Mouse (Mus musculus) adrenal gland, postnatal 10 days (tissue): ENCODE measurements around the gene C330007P06Rik. TPM values are rescaled to one million over a fixed set of nuclear protein-coding genes. Genes with fewer than 3 reads are reported as not detected.

Experiments
- DNase-seq: peaks from one replicate; pipeline ENCODE4 v3.0.0; 2021; ENCODE audit warnings: mixed read lengths
- total RNA-seq, 2 experiments: library from RNA; stranded (reverse); gene quantifications; 2 replicates each; pipeline ENCODE4 v1.2.3; 2021

Gene C330007P06Rik
- total RNA-seq, 2 experiments from 2014 or later, result 41.0 to 46.1 TPM

DNA sequence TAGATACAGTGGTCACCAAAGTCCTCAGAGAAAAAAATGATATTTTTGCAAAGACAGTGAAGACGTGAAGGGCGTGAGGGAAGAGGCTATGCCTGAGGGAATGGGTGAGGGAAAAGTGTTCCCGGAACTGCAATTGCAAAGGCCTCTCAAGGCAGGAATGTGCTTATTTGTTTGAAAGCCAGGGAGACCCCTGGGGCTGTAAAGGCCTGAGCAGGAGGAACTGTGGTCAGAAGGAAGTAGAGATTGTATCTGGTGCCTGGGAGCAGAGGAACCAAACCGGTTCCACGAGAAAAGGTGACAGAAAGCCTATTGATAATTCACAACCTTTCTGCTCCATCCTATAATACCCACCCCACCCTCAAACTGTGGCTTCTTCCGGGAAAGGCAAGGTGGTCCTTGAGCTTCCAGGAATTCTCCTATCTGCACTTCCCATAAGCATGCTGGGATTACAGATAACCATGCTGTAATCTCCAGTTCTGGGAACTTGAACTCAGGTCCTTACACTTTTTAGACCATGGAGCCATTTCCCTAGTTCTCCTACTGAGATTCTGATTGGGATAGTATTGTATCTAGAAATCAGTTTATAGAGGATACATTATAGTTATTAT is 36.7 kb downstream of the C330007P06Rik start:
- DNase-seq, result no peak

DNA sequence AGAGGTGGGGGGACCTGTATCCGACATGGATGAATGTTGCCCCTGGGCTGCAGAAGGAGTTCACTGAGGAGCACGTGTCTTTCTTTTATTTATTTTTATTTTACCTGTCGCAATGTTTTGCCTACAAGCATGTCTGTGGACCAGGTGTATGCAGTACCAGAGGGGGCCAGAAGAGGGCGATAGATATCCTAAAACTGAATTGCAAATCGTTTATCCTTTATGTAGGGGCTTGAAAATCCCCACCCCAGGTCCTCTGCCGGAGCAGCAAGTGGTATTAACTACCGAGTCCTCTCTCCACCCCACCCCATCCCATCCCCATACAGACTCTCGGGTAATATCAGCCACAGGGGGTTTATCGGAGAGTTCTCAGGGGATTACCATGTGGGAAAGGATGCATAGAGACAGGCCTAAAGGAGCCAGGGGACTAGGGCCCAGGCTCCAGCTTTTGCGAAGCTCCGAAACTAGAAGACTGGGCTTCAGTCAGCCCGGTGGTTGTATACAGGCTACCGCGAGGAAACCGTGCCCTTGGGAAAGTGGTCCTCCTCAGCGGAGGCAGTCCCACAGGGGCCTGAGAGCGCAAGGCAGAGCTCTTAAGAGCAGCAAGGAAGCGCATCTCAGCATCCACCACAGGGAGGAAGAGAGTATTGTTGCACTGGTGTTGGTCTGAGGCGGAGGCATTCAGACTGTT is 40.4 kb downstream of the C330007P06Rik start:
- peak; percentile 79 for DNase-seq

DNA sequence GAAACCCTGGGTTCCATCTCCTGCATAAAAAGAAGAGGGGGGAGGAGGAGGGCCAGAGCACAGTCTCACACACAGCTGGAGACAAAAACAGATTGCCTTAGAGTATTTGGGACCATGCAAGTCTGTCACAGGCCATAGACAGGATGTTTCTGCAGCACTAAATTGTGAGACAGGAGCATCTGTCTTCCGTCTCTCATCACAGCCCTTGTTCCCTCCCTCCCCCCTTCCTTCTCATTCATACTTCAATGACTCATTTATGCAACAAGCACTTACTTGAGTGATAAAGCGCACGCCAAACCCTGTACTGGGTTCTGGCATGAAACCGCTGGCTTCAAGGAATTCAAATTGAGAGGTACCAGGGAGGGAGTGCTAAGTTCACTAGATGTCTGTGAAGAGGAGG is 42.3 kb downstream of the C330007P06Rik start:
- no peak for DNase-seq

DNA sequence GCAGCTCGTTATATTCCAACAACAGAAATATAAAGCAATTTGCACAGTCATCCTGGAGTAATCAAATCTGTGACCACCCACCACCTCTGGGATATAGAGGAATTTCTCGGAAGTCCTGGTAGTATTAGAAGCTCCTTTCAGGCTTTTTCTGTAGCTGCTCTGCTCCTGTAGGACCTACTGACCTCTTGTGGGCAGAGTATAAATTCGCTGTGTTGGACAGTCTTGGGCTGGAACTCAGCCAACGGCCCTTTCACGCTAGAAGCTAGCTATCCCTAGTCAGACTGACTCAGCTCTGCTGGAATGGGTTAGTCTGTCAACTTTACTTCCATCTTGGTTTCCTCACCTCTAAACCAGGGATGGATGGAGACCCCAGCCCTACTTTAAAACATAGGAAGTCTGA is 43.6 kb downstream of the C330007P06Rik start:
- peak; percentile 77 for DNase-seq

DNA sequence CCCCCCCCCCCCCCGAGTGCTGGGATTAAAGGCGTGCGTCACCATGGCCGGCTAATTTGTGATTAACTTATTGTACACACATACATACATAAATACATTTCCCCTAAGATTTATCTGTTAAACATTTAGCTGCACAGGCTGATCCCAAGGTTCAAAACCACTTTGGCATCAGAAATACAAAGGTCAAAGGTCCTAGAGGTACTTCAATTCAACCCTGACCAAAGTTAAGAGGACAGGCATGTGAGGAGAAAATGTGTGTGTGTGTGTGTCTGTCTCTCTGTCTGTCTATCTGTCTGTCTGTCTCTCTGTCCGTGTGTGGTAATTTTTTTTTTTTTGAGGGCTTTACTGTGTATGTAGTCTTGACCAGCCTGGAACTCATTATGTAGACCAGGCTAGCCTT is 47.0 kb downstream of the C330007P06Rik start:
- DNase-seq, result no peak

DNA sequence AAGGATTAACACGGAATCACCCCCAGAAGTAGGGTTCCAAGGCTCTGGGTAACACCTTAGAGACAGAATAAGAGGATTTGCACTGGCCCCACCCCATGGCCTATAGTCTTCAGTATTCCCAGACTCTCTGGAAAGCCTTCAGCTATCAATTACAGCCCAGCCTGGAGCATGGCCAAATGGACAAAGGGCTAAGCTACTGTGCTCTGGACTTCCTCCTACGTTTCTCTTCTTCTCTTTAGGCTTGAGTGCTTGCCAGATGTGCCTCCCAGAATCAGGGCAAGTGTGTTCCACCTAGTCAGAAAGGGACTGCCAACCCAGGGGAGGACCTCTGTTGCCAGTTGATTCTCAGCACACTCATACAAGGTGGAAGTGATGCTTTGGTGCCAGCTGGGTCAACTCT is 48.9 kb downstream of the C330007P06Rik start:
- peak; percentile 45 for DNase-seq

DNA sequence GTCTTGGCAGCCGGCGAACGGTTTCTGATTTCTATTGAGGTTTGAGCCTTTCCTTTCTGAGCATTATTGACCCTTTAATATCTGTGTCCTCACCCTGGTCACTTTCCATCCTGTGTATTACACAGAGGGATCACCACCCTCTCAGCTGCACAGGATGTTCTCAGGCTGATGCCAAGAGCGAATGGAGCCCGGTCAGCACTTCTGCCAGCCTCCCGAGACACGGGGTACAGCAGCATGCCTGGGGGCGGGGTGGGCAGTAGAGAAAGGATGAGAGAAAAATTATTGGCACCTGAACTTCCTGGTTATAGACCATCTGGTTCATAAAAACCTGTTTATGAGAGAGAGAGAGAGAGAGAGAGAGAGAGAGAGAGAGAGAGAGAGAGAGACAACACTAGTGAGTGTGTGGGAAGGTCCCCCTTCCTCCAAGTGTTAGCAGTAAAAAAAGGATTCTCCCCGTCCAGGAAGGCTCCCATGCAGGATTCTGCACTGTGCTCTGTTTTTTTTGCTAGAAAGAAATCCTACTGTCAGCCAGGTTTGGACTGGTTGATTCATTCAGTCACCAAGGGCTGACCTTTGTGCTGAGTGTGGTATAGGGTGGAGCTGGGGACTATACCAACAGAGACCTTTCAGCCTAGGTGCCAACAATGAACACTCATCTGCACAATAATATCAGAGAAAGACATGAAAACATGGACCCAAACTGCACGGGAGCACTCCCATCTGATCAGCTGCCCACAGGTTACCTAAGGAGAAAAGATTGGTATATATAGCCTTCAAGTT is 49.8 kb downstream of the C330007P06Rik start:
- DNase-seq, result no peak

DNA sequence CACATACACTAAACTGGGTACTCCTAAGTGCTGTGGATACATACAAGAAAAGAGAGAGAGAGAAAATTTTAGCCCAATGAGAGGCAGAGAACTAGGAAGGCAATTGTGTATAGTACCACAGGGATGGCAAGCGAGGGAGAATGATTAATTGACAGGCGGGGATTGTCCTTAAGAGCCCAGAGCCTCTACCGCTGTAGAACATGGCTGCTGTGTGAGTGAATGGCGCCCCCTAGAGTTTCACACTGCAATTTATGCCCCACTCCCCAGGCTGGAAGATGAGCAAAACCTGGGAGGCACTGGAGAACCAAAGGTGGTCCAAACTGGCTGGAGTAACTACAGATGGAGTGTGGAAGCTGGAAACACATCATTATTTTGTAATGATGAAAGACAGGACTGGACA is 53.7 kb downstream of the C330007P06Rik start:
- peak; percentile 57 for DNase-seq

DNA sequence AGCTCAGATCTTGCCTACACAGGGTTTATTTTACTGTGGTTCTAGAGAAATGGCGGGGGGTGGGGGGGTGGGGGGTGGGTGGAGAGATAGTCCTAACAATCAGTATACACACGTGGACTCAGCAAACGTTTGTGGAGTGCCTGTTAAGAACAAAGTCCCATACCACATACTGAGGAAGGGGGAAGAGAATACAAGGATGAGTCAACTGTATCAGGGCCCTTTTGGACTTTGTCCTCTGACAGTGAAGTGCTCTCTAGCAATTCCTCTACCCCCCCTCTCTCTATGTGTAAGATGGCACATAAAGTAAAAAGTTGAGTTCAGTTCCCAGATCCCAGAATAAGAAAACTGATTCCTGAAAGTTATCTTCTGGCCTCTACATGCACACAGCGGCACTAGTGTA is 54.3 kb downstream of the C330007P06Rik start:
- DNase-seq, result no peak

DNA sequence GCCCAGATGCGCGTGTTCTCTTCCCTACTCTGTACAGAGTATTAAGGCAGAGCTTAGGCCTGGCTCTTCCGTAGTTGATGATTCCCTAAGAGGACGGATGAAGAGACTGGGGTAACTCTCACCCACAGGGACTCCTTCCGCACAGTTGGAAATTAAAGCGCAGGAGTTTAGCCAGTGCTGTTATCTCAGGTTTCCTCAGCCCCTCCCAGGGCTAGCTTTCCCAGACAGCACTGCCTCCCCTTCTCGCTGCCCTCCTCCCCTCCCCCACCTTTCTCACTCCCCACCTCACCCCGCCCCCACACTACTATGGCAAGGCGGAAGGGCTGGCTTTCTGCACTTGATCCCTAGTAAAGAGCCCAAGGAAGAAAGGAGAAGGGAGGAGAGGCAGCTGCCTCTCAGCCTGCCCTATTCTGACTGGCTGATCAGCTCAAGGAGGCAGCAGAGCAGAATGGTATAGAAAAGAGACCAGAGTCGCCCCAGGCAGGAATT is 56.9 kb downstream of the C330007P06Rik start:
- DNase-seq, result no peak

DNA sequence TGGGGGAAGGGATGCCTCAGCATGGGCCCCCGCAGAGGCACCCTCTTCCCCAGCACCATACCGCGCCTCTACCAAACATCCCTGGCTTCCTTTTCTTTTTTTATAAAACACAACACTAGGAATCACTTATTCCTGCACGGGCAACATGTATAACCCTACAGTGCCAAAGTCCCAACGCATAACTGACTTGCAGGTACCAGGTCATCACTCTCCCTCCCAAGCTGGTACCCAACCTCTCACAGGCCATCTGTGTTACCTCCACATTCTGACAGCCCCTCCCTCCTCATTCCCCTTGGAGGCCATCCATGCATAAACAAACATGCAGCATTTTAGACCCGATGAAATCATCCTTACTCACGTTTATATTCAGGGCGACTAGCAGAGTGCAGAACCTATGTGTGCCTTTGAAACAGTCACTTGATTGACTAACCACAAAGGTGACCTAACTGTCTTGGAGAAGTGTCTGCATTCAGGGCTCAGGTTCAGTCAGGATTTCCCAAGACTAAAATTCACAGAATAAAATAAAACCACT is 57.5 kb downstream of the C330007P06Rik start:
- no peak for DNase-seq

DNA sequence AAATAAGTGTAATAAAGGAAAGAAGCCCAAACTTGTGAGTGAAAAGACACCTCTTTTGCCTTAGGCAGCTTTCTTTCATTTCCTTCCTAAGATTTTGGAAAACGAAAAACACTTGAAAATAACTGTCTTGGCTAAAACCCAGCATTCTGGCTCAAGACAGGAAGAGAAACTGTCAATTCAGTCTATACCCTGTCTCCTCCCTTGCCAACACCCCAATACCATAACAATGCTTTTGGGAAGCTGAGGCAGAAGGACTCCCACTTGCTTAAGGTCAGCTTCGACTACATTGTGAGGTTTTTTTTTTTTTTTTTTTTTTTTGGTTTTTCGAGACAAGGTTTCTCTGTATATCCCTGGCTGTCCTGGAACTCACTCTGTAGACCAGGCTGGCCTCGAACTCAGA is 58.5 kb downstream of the C330007P06Rik start:
- no peak for DNase-seq

DNA sequence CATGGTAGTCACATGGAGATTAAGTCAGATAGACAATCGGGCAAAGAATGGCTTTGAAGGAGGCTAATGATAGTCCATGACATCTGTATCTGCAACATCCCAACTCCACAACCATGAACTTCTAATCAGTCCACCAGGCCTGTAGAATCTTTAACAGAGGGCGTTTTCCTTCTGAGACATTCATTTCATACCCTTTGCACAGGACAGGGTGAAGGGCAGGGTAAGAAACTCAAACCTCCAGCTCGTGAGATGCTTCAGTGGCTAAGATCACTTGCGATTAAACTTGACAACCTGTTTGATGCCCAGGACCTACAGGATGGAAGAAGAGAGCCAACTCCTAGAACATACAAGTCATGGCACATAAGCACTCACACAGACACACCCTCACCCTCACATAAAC is 58.9 kb downstream of the C330007P06Rik start:
- DNase-seq, result no peak

DNA sequence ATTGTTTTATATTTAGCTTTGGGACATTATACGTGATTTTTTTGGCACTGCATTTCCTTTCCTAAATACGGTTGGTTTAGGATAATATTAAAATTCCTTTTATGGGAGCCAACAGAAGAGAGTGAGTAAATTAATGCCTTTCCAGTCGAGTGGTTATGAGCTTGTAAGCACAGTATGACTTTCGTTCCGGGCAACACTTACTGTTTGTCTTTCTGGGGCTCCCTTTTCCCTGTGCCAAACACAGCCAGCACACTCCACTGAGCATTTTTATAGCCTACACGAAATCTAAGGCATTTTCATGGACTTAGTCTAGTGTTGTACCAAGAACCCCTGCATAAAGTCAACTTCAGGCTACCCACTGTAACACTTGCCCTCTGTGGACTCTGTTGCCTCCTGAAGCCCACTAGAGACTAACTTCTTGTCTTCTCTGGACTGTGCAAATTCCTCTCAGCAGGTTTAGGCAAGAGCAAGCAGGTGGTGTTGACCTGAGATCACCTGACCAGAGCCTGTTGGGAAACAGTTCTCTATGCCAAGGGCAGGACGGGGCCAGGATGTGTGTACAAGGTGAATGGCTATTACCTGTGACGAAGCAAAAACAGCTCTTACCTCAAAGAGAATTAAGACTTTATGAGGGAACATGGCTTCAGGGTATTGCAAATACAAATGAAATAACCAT is 59.6 kb downstream of the C330007P06Rik start:
- no peak for DNase-seq

DNA sequence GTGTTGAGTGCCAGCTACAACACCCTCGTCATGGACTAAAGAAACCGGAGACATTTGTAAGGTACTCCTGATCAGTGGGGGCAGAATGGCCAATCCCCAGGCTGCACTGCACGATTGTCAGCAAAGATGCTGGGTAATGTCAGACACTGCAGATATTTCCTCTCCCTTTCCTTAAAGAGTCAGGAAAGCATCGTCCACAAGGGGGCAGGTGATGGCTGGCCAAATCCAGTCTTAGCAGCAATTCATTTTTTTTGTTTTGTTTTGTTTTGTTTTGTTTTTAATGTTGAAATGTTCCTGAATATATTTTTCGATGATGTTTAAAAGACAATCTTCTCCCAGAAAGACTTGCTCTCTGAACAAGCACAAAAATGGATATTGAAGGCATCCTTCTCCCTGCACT is 62.5 kb downstream of the C330007P06Rik start:
- DNase-seq, result peak; percentile 40

DNA sequence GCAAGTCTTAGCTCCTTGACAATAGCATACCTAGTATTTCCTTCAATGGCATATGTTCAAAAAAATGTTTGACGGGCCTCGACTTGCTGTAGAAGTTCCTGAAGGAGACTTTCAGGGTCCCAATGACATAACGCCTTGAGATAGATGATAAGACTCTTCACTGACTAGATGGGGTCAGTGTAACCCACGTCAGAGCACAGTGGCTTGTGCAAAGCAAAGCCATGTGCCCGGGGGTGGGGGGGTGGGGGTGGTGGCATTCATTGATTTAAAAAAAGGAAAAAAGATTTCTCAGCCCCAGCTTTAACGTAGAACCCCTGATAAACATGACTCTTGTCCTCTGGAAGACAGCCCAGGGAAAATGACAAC is 65.6 kb downstream of the C330007P06Rik start:
- no peak for DNase-seq

DNA sequence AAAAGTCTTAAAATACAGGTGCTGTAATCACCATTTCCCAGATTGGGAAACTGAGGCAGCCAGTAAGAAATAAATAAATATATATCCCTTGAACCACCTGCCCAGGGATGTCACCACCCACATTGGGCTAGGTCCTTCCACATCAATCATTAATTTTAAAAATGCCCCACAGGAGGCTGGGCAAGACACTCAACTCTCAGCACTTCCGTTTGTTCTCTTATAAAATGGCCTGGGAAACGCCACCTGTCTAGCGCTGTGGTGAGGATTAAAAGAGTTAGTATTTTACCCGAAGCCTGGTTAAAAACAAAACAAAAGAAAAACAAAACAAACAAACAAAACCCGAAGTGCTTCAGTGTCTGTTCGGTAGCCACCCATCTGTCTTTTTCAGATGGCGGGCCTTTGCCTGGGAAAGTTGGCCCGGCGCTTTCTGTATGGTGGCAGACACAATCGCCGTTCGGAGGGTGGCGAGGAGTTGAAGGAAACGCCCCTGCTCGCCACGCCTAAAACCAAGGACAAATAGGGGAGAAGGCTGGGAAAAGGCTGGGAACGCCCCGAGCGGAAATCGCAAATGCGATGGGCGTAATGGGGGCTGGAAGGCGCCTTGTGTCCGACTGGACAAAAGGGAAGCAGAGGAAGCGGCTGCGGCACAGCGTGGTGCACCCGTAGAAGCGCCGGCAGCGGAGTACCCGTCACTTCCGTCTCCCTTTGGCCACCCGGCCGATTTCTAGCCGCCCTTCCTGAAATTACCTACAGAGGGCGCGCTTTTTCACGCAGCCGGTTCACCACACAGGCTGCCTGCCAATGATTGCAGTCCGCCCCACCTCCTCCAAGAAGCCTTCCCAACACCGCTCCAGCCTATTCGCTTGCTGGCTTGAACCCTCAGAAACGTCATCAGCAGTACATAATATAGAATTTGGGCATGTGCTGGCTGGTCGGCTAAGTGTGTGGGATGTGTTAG is 66.3 kb downstream of the C330007P06Rik start:
- DNase-seq, result peak; percentile 91

DNA sequence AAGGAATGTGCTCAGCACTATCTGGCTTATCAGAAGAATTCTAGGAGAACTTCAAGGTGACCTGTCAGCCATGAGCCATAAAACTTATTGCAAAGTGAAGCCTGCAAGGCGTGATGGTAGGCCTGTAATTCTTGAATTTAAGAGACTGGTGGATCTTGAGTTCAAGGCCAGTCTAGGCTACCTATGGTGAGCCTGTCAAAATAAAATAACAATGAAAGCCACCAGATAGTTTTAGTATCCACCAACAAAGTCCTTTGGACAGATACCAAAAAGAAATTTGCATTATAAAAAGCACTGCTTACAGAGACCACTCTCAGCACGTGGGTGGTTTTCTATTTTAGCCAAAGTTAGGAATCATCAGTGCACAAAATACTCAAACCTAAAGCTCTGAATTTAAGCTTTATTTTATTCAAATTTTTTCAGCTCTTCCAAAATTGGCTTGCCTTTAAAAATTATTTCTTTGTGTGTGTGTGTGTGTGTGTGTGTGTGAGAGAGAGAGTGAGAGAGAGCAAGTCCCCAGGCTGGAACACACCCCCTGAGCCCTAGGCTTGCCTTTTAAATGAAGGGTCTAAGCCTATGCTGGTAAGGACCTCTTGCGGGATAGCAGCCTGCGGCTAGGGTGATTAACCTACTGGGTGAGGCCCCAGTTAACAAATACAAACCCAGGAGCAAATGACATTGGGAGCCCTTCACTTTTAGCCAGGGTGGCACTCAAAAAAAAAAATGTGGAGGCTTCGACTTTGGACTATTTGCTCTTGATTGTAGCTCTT is 68.3 kb downstream of the C330007P06Rik start:
- no peak for DNase-seq

DNA sequence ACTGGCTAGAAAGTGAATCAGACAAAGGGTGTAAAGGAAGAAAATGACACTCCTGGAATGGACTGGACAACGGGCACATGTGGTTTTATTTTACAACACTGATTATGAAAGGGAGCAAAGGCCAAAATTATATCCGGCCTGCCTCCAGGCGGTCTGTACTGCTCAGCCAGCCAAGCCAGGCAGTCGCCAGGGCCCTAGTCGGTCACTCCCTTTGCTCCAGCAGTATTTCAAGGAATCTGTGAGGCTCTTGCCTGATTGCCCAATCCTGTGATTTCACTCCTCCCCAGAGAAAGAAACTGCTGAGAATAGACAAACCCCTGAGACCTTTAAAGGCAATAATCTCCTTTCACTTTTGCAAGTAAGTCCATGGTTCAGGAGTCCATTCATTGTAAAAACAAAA is 69.7 kb downstream of the C330007P06Rik start:
- peak; percentile 53 for DNase-seq

DNA sequence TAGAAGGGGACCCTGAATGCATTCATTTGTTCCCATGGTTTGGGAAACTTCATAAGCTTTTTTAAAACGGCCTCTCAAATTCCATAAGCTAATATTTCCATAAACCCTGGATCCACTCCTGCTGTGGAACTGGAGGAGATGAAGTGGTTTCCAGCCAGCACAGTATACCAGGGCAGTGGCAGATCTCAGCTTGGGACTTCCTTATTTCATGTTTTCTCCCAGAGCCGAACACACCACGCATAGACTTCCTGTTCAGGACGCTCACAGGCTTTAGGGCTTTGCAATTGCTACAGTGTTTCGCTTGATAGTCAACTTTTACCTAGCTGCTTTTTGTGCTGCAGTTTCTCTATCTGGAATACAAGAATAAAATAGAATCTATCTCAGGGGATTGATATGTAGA is 70.7 kb downstream of the C330007P06Rik start:
- DNase-seq, result no peak
